Mouse (Mus musculus) midbrain, embryonic 12.5 days (tissue): ENCODE data around the gene D130043K22Rik. TPM values are rescaled to one million over a fixed set of nuclear protein-coding genes. Genes with fewer than 3 reads are reported as not detected.
"Not testable (repeated sequence)": the region's sequence is repeated elsewhere in the genome, so short reads cannot be mapped to it uniquely, and the experiment has no call there.

Experiments used
- ATAC-seq: fragments of 200-750 bp; cut with Nextera tagmentation; 2 replicates; pipeline ENCODE4 v1.8.0; 2017; ENCODE audit warnings: low read depth, moderate TSS enrichment, moderate library complexity; ENCODE audit not compliant: low FRiP score
- H3K27ac ChIP-seq: fragments of 300-500 bp; sonication (generic); replicated peaks from 2 replicates; pipeline ENCODE4 v1.5.1; 2016; ENCODE audit warnings: mild to moderate bottlenecking
- H3K27me3 ChIP-seq: fragments of 300-500 bp; sonication (generic); 2 replicates; pipeline ENCODE4 v1.6.1; 2016; ENCODE audit warnings: mild to moderate bottlenecking
- H3K36me3 ChIP-seq: fragments of 300-500 bp; sonication (generic); 2 replicates; pipeline ENCODE4 v1.6.1; 2016
- H3K4me1 ChIP-seq: fragments of 300-500 bp; sonication (generic); 2 replicates; pipeline ENCODE4 v1.6.1; 2016
- H3K4me2 ChIP-seq: fragments of 300-500 bp; sonication (generic); replicated peaks from 2 replicates; pipeline ENCODE4 v1.6.1; 2016; ENCODE audit warnings: mild to moderate bottlenecking, moderate library complexity
- H3K4me3 ChIP-seq: fragments of 300-500 bp; sonication (generic); 2 replicates; pipeline ENCODE4 v1.5.1; 2016; ENCODE audit warnings: mild to moderate bottlenecking
- H3K9ac ChIP-seq: fragments of 300-500 bp; sonication (generic); replicated peaks from 2 replicates; pipeline ENCODE4 v1.6.1; 2016; ENCODE audit warnings: mild to moderate bottlenecking, moderate library complexity
- H3K9me3 ChIP-seq: fragments of 300-500 bp; sonication (generic); 2 replicates; pipeline ENCODE4 v1.6.1; 2016; ENCODE audit warnings: mild to moderate bottlenecking
- WGBS: fragments of 180-500 bp; shearing (Covaris S2); methylation state at CpG from one replicate; pipeline ENCODE4 v1.1.7; 2016; 5-methylcytosine and 5-hydroxymethylcytosine counted together
- polyA plus RNA-seq: library from polyadenylated mRNA; unstranded; fragments of >200 nt; fragmentation: Nextera tagmentation; extraction: Ambion mirVana; gene quantifications from 2 replicates; pipeline ENCODE4 v1.2.1, GENCODE M21; 2016

D130043K22Rik gene
- polyA plus RNA-seq, 1 experiment from 2014 or later = 1.8 TPM

DNA sequence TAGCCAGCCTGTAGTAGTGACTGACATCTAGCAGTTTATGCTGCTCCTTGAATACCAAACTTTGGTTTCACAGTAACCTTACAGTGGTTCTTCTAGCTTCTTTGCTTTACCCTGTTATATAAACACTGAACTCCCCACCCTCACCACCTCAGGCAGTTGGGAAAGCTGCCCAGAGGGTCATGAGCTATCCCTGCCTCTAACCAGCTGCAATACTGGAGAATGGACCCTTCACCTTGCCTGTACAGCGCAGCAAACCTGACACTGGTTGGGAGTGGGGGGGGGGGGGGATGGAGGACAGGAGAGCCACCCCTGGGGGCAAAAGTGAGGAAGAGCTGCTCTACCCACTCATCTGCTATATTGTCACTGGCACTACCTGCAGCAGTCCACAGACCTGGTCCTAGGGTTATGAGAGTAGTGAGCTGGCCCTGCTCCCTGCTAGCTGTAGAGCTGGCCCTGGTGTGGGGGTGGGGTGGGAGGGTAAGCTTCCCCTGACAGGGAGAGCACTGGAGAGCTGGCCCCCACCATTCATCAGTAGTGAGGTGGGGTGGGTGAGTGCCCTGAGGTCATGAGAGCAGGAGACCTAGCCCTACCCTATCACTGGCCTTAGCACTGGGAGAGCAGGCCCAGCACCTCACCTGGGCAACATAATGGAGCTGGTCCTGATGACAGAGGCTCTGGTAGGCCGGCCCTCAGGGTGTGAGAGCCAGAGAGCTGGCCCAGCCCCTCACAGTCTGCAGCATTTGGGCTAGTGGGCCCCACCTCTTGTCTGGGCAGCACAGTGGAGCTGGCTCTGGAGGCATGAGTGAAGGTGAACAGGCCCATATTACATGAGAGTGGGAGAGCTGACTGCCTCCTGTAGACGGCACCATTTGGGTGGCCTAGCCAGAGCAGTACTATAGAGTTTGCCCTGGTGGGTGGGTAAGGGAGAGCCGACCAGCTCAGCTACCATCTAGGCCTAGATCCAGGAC, 28.5 kb upstream of the D130043K22Rik start:
- no peaks in the 10 kb centered on the region for H3K4me1 ChIP-seq
- no peak overlapping the region for H3K4me2 ChIP-seq
- no peaks in the 10 kb centered on the region for H3K9me3 ChIP-seq
- WGBS = 75% methylated on average over 4 of the region's 4 CpGs
- no peak overlapping the region for H3K4me3 ChIP-seq
- peaks cover 36% of the 10 kb centered on the region for H3K36me3 ChIP-seq
- H3K27ac ChIP-seq = 0 out of 2 replicates have a peak overlapping the region, but pooled peaks have one; percentile 22
- no peaks in the 10 kb centered on the region for H3K27me3 ChIP-seq
- ATAC-seq = peak; percentile 83
- H3K9ac ChIP-seq = no peak overlapping the region

DNA sequence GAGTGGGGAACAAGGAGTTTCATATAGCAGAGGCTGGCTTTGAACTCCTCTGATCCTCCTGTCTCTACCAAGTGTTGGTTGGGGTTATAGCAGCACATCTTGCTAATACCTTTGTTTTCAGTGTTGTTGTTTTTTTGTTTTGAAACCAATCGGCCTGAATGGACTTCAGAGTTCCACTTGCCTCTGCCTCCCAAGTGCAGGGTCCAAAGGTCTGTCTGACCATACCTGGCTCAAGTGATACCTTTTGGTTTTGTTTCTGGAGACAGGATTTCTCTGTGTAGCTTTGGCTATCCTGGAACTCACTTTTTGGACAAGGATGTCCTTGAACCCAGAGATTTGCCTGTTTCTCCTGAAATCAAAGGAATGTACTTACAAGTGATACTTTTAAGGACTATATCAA, 25.0 kb upstream of the D130043K22Rik start:
- WGBS = 70% methylated on average over 1 of the region's 1 CpGs

DNA sequence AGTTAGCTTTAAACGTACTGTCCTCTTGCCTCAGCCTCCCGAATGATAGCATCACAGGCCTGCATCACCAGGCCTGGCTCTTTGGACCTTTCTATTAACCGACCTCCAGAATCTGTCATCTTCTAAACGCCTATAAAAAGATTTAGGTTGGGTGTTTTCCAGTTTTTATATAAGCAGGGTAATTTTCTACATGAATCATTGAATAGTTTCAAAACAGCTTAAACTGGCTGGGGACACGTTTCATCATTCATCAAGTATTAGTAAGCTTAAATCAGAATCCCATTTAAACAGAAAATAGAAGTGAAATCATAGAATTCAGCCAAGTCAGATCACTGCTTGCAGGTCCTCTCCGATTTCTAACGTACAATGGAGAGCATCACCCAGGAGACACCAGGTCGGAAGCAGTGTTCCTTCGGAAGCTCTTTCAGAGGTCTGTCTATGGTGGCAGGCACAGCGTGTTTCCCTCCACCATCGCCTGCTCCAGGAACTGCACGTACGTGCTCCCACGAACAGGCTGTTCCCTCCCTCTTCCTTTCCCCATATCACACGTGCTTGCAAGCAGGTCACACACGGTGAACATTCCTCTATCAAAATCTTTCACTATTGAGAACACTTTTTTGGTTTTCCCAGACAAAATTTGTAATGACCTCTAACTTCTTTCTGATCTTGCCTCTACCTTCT, 22.1 kb upstream of the D130043K22Rik start:
- Histone ChIP-seq H3K9me3 (no peaks in the 10 kb centered on the region), H3K9ac (no peak overlapping the region), H3K4me2 (no peak overlapping the region), H3K4me1 (no peaks in the 10 kb centered on the region), H3K27me3 (no peaks in the 10 kb centered on the region), H3K36me3 (no peaks in the 10 kb centered on the region), H3K27ac (no peak overlapping the region), H3K4me3 (no peak overlapping the region)
- 90% methylated on average over 16 of the region's 16 CpGs for WGBS
- no peak for ATAC-seq

More for the DNA sequence above, 25.0 kb upstream of the D130043K22Rik start:
- Histone ChIP-seq H3K36me3 (peaks cover 7% of the 10 kb centered on the region), H3K4me3 (no peak overlapping the region), H3K9me3 (no peaks in the 10 kb centered on the region), H3K9ac (no peak overlapping the region), H3K27ac (no peak overlapping the region), H3K4me1 (no peaks in the 10 kb centered on the region), H3K4me2 (no peak overlapping the region), H3K27me3 (no peaks in the 10 kb centered on the region)
- no peak for ATAC-seq

DNA sequence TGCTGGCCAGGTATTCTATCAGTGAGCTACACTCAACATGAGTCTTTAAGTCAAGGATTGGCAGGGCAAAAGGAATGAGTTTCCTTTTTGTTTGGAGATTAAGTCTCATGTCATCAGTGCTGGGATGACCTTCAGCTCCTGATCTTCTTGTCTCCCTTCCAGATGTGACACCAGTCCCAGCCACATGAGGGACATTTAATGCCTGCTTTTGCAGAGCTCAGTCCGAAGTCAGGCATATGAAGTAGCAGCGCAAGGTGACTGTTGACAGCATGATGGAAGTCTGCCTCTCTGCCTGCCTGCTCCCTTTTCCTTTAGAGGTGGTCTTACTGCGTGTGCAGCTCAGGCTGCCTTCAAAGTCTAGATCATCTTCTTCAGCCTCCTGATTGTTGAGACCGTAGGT, 20.3 kb upstream of the D130043K22Rik start:
- no peak overlapping the region for H3K4me2 ChIP-seq
- H3K27me3 ChIP-seq = no peaks in the 10 kb centered on the region
- H3K9ac ChIP-seq = no peak overlapping the region
- no peaks in the 10 kb centered on the region for H3K36me3 ChIP-seq
- no peak for ATAC-seq
- H3K9me3 ChIP-seq = no peaks in the 10 kb centered on the region
- no peaks in the 10 kb centered on the region for H3K4me1 ChIP-seq
- no peak overlapping the region for H3K27ac ChIP-seq
- 97% methylated on average over 4 of the region's 4 CpGs for WGBS
- no peak overlapping the region for H3K4me3 ChIP-seq

DNA sequence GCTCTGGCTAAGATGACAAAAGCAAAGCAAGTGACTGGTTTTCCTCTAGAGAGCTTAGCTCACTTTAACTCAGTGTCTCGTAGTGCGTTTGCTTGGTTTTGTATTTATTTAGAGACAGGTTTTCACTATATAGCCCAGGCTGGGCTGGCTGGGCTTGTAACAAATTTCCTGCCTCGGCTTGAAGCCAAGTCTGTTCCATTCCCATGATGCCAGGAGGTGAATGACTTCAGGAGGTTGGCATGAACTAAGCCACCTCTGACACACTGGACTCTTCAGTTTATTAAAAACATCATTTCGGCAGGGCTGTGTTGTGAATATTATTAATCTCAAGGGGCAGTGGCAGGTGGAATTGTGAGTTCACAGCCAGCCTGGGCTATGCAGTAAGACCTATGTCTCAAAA, 19.3 kb upstream of the D130043K22Rik start:
- H3K9me3 ChIP-seq = no peaks in the 10 kb centered on the region
- H3K4me3 ChIP-seq = no peak overlapping the region
- no peak for ATAC-seq
- no peak overlapping the region for H3K27ac ChIP-seq
- 0 out of 2 replicates have a peak, but pooled peaks cover 1% of the 10 kb centered on the region for H3K4me1 ChIP-seq
- H3K4me2 ChIP-seq = no peak overlapping the region
- WGBS = 90% methylated on average over 4 of the region's 4 CpGs
- H3K27me3 ChIP-seq = no peaks in the 10 kb centered on the region
- no peak overlapping the region for H3K9ac ChIP-seq
- no peaks in the 10 kb centered on the region for H3K36me3 ChIP-seq

DNA sequence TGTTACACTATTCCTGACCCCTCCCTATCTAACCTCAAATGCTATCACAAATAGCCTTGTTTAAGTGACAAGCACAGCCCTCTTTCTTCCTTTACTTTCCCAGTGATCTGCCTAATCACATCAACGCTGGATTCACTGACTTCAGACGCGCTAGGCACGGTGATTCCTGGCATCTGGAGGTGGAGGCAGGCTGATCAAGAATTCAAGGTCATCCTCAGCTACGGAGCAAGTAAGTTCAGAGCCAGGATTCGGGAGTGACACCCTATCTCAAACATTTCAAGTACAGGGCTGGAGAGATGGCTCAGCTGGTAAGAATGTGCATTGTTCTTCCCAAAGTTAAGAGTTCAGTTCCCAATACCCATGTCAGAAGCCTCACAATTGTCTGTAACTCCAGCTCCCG, 18.8 kb upstream of the D130043K22Rik start:
- Histone ChIP-seq H3K4me1 (0 out of 2 replicates have a peak, but pooled peaks cover 3% of the 10 kb centered on the region), H3K36me3 (no peaks in the 10 kb centered on the region), H3K9ac (no peak overlapping the region), H3K4me2 (no peak overlapping the region), H3K4me3 (no peak overlapping the region), H3K9me3 (no peaks in the 10 kb centered on the region), H3K27me3 (no peaks in the 10 kb centered on the region), H3K27ac (no peak overlapping the region)
- WGBS = 81% methylated on average over 7 of the region's 7 CpGs
- ATAC-seq = no peak

DNA sequence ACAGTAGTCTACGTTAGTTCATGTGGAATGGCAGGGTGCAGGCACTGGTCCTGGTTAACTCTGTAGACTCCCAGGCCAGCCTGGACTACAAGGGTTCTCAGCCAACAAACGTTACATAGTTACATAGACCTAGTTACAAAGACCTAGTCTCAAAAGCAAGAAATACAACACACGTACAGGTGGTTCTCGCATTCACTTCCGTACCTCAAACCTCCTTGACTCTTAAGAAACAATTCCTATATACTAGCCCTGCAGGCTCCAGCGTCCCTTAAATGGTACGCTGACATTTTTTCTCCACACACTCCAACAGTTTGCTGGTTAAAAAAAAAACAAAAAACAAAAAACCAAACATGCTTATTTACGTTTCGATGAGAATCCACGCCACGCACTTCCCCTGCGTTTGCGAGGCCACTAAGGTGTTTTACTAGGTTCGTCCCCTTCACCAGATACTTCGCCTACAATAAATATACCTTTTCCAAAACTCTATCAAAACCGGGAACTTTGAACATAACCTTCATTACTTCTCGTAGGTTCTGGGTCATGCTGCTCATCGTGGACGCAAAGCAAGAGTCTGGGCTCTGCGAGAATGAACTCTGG, 14.1 kb upstream of the D130043K22Rik start:
- peak overlapping the region; percentile 95 for H3K9ac ChIP-seq
- H3K36me3 ChIP-seq = no peaks in the 10 kb centered on the region
- 5% methylated on average over 20 of the region's 20 CpGs for WGBS

DNA sequence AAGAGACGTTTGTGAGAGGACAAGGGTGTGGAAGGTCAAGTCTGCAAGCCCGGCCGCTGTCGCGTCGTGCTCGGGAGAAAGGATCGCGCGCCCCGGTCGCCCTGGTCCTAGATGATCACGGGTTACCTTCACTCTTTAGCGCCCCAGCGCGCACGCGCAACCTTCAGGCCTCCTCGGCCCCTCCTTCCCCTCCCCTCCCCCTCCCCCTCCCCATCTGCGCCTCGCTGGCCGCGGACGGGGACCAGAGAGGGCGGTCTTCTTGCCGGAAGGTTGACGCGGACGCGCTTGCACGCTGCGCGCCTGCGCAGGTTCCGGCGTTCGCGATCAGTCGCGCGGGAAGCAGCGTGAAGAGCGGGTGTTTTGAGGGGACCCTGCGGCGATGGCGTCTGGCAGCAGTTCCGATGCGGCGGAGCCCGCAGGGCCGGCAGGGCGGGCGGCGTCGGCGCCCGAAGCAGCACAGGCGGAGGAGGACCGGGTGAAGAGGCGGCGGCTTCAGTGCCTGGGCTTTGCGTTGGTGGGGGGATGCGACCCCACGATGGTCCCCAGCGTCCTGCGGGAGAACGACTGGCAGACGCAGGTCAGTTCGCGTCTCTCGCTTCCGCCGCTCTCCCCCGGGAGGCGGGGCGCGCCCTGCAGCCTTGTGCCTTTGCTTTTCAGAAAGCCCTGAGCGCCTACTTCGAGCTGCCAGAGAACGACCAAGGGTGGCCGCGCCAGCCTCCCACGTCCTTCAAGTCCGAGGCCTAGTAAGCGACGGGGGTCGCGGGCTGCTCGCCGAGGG, 13.4 kb upstream of the D130043K22Rik start, which contains the start of the genes Acot13 and Tdp2:
Acot13 (minus strand) TSS at position 188 of the 778 bp plus-strand sequence.
Tdp2 (plus strand) TSS at position 327 of the 778 bp plus-strand sequence.
- Histone ChIP-seq H3K36me3 (no peaks in the 10 kb centered on the region), H3K4me2 (peak within 1 kb of the TSS; percentile 78), H3K27ac (peak within 1 kb of the TSS; percentile 87), H3K9ac (peak within 1 kb of the TSS; percentile 95), H3K4me3 (peak within 1 kb of the TSS; percentile 93), H3K4me1 (peaks cover 21% of the 10 kb centered on the region), H3K27me3 (no peaks in the 10 kb centered on the region), H3K9me3 (no peaks in the 10 kb centered on the region)
- peak; percentile 98 for ATAC-seq
- WGBS = under 1% methylated on average over 87 of the region's 90 CpGs

More for the DNA sequence above, 14.1 kb upstream of the D130043K22Rik start:
- peak overlapping the region; percentile 78 for H3K4me2 ChIP-seq
- no peaks in the 10 kb centered on the region for H3K27me3 ChIP-seq
- peak overlapping the region; percentile 93 for H3K4me3 ChIP-seq
- H3K4me1 ChIP-seq = peaks cover 21% of the 10 kb centered on the region
- peak overlapping the region; percentile 87; the same call in 1 of the 2 replicates for H3K27ac ChIP-seq
- H3K9me3 ChIP-seq = no peaks in the 10 kb centered on the region
- no peak for ATAC-seq

DNA sequence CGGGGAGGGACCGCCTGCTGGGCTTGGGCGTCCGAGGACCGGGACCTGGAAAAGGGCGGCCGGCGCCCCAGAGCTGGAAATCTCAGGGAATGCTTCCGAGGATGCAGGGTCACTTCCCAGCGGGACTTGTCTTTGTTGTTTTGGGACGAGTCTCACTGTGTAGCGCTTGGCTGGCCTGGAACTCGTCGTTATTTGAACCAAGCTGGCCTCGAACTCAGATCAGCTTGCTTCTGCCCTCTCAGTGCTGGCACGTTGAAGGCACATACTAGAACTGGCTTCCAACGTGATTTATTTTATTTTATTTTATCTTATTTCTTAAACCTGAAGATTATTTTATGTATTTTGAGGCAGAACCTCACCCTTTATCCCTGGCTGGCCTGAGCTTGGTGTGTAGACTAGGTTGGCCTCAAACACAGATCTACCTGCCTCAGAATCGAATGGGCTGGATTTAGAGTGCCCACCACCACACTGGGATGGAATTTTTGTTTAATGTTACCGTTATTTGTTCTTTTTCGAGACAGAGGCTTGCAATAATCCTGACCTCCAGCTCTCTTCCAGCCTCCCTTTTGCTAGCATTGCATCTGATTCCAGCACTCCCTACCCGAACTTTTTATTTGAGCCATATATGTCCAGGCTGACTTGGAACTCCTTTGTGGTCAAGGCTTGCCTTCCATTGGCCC, 12.7 kb upstream of the D130043K22Rik start:
- peak; percentile 16; the same call in 1 of the 2 replicates for ATAC-seq
- peak overlapping the region; percentile 95 for H3K9ac ChIP-seq
- peaks cover 21% of the 10 kb centered on the region for H3K4me1 ChIP-seq
- H3K27ac ChIP-seq = peak overlapping the region; percentile 87
- 6% methylated on average over 21 of the region's 21 CpGs for WGBS
- H3K4me3 ChIP-seq = peak overlapping the region; percentile 93
- H3K9me3 ChIP-seq = no peaks in the 10 kb centered on the region
- peak overlapping the region; percentile 78 for H3K4me2 ChIP-seq
- H3K27me3 ChIP-seq = no peaks in the 10 kb centered on the region
- H3K36me3 ChIP-seq = no peaks in the 10 kb centered on the region

DNA sequence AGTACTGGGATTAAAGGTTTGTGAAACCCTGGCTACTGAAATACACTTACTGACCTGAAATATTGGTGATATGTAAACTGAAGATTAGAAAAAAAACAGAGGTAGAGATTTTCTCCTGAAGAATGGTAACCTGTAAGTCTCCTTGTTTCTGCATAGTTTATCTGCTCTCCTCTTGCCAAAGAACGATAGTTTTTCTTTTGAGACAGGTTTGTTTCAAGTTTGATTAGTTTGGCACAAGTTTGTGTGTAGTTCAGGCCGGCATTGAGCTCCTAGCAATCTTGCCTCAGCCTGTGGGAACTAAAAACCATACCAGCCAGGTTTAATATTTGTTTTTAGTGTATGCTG, 12.2 kb upstream of the D130043K22Rik start:
- peaks cover 21% of the 10 kb centered on the region for H3K4me1 ChIP-seq
- no peaks in the 10 kb centered on the region for H3K36me3 ChIP-seq
- no peaks in the 10 kb centered on the region for H3K27me3 ChIP-seq
- peak overlapping the region; percentile 95 for H3K9ac ChIP-seq
- no peak for ATAC-seq
- peak overlapping the region; percentile 78 for H3K4me2 ChIP-seq
- H3K4me3 ChIP-seq = peak overlapping the region; percentile 93
- H3K27ac ChIP-seq = no peak overlapping the region
- H3K9me3 ChIP-seq = no peaks in the 10 kb centered on the region
- WGBS = 65% methylated on average over 2 of the region's 2 CpGs

DNA sequence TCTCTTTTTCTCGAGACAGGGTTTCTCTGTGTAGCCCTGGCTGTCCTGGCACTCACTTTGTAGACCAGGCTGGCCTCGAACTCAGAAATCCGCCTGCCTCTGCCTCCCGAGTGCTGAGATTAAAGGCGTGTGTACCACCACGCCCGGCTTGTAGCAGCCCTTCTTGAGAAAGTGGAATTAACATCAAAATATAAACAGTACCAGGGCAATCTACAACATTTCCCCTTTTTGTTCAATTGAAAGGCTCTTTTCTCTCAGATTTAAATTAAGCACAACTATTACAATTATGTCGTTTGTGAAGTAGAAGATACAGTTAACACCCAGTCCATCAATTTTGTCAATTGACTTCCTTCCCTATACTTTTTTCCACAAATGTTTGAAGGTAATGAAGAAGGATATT, 7.2 kb upstream of the D130043K22Rik start:
- 95% methylated on average over 8 of the region's 8 CpGs for WGBS
- not testable (repeated sequence) for H3K27me3 ChIP-seq, H3K4me2 ChIP-seq, H3K27ac ChIP-seq, ATAC-seq, H3K9ac ChIP-seq, H3K4me3 ChIP-seq, H3K9me3 ChIP-seq
- peaks cover 14% of the 10 kb centered on the region; the same call in 1 of the 2 replicates for H3K36me3 ChIP-seq
- peaks cover 13% of the 10 kb centered on the region for H3K4me1 ChIP-seq
